Mouse (Mus musculus) left cerebral cortex, adult 9 months (tissue): ENCODE data around the gene Cdk6.
A peak's percentile ranks its signal among the peaks of the same experiment; 100 is the strongest.
"Not testable (repeated sequence)": the region's sequence is repeated elsewhere in the genome, so short reads cannot be mapped to it uniquely, and the experiment has no call there.

ENCODE experiments used
- DNase-seq, 2 experiments: peaks; one replicate each; pipeline ENCODE4 v3.0.0; 2022; ENCODE audit warnings: low spot score in 2 of 2

The Cdk6 gene

GRCm38 (mm10) chr5:3344081-3344631, 2.9 kb downstream of the Cdk6 start:
- peak in 1 of 2 experiments; percentile 74 for DNase-seq

DNA sequence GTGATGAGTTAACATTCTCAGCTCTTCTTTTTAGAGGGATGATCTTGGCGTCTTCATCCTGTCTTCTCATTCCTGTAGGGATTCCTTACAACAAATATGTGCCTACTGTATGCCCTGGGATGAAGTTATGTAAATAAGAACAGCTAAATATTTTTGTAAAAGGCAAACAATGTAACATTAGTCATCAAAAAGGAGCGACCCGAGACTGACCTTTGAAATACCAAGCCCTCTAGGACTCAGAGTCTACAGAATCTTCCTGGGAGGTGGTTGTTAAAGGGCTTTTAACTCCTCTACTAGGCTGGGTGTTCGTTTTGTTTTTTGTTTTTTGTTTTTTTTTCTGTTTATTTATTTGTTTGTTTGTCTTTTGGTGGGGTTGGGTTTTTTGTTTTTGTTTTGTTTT, 4.3 kb downstream of the Cdk6 start:
- DNase-seq = not testable (repeated sequence)

DNA sequence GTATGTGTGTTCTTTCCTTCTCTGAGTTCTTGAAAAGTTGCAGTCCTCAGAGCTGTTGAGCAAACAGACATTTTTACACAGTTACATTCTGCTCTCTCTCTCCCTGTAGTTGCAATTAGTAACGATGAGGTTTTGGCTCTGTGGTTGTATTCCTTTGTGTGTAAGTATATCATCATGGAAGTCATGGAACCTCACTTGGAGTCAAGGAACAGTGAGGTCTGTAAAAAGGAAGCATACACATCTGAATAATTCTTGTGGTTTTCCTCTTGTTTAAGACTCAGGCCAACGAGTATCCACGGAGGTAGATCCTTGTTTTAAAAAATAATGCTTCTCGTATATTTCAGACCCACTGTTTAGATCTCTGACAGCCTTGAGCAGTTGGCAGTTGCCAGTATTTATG, 8.1 kb downstream of the Cdk6 start:
- not testable (repeated sequence) for DNase-seq

GRCm38 (mm10) chr5:3351836-3352235, 10.6 kb downstream of the Cdk6 start:
- not testable (repeated sequence) for DNase-seq

GRCm38 (mm10) chr5:3352314-3352713, 11.0 kb downstream of the Cdk6 start:
- DNase-seq = no peak

DNA sequence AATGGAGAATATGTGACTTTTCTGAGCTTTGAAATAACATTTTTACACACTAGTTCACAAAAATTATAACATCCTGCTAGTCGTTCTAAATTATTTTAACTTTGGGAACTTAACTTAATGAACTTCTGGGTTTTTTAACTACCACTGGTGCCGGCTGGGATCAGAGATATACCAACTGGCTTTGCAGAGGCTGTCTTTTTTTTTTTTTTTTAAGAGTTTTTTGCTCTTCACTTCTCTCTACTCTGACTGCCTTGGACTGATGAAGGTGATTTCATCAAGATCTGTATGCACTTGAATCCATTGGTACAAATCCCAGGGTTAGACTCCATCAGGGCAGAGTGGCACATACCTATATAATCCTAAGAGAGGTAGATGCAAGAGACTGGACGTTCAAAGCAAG, 11.5 kb downstream of the Cdk6 start:
- DNase-seq = no peak

- no peak for DNase-seq
Measured at GRCm38 (mm10) chr5:3354307-3354706, 13.0 kb downstream of the Cdk6 start.

GRCm38 (mm10) chr5:3355032-3355536, 13.8 kb downstream of the Cdk6 start:
- DNase-seq = no peak

GRCm38 (mm10) chr5:3355560-3356260, 14.4 kb downstream of the Cdk6 start:
- DNase-seq = no peak

DNA sequence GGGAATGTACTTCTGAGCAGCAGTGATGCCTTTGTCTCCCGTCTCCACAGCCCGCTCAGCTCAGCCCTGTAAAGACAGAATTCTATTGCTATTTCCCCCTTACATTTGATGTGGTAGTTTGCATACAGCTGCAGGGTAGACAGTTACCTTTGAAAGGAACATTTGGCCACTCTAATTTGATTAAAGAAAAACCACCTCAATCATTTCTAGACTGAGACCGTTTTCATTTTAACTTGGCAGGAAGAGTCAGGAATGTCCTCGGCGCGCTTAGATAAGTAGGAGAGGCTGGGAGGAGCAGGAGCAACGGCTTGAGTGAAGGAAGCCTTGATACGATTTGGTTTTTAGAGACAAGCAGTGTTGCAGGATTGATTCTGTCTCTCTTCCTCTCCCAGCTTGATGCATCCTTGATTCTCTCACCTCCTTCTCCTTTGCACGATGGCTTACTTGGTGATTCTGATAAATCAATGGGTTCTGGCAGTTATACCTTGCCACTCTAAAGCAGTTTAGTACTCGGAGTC, 15.0 kb downstream of the Cdk6 start:
- no peak for DNase-seq

DNA sequence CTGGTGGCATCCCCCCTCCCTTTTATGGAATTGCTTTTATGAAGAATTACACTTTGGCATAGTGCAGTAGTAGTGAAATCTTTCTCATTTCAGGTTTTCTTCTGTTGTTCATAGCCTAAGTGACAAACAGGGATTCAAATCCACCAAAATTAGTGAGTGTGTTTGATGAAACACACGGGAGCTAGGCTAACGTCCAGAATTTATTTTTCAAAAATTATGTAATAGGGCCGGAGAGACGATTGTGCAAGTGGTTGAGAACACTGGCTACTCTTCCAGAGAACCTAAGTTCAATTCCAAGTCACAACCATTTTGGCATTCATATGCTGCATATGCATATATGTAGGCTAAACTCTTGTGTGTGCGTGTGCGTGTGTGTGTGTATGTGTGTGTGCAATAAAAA, 16.2 kb downstream of the Cdk6 start:
- no peak for DNase-seq

DNA sequence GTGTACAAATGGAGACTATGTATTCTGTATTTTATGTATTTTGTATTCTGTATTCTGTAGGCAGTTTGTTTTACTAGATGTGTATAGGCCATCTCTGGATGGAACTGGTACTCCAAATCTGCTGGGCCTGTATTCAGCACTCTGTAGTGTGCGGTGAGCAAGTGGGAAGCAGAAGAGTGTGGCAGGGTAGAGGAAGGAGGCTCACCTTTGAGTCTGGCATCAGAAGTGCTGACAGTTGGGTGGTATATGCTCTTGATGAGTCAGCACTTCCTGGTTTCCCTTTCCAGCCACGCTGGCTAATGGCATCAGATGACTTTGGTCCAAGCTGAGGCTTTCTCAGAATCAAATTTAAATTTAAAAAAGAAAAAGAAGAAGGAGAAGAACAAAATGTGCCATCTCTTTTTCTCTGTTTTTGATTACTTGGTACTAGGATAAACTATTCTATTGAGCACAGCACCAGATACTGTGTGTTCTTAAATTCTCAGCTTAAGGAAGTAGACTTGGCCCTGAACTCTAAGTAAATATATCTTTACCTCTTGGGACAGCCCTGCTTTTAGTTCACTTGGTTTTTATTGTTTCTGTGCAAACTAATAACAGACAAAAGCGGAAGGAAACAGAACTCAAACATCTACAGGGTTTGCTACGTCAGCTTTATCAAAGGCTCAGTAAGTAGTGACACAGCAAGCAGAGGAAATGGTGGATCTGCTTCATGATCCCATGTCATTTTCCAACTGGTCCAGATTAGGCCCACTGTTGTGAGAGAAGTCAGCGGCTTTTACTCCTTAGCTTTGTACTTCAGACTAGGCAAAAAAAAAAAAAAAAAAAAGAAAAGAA, 17.6 kb downstream of the Cdk6 start:
- no peak for DNase-seq

DNA sequence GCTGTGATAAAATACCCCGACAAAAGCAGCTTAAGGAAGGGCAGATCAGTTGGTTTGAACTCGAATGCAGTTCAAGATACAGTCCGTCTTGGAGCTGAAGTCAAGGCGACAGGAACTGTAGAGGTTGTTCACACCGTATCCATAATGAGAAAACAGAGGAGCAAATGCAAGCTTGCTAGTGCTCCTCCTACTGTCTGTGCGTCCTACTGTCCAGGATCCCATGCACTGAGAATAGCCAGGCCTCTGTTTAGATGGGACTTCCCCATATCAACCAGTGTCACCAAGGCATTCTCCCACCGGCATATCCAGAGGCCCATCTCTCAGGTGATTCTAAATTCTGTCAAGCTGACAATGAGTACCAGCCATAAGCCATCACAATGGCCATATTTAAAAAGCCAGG, 18.6 kb downstream of the Cdk6 start:
- DNase-seq = no peak

DNA sequence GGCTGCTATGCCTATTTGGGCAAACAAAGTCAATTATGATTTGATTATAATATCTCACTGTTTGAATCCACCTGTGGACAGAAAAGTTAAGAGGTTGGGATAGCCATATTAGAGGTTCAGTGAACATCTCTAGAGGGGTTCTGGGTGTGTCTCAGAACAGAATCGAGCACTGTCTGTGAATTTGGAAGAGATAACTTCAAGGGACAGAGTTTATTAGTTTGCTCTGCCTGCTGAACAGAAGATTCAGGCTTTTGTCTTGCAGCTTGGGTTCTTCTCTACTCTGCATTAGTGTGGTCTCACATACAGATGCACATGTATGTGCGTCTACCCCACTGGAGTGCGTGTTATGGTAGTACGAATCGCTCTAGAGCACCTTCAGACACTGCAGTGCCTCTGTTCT, 20.0 kb downstream of the Cdk6 start:
- no peak for DNase-seq

DNA sequence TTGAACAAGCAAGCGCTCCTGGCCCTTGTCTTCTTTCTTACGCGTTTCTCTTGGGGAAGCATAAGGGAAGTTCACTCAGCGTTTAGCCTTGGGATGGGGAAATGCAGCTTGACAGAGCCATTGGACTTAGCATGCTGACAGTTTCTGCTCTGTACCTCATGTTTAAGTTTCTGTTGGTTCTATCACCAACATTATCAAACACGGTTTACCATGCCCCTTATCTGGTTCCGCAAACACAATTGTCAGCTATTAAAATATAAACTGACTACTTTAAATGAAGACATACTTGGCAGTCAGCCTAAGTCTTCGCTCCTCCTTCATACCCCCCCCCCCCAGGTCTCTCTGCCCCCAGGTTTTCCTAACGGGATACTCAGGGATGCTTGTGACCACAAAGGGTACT, 20.8 kb downstream of the Cdk6 start:
- DNase-seq = no peak

DNA sequence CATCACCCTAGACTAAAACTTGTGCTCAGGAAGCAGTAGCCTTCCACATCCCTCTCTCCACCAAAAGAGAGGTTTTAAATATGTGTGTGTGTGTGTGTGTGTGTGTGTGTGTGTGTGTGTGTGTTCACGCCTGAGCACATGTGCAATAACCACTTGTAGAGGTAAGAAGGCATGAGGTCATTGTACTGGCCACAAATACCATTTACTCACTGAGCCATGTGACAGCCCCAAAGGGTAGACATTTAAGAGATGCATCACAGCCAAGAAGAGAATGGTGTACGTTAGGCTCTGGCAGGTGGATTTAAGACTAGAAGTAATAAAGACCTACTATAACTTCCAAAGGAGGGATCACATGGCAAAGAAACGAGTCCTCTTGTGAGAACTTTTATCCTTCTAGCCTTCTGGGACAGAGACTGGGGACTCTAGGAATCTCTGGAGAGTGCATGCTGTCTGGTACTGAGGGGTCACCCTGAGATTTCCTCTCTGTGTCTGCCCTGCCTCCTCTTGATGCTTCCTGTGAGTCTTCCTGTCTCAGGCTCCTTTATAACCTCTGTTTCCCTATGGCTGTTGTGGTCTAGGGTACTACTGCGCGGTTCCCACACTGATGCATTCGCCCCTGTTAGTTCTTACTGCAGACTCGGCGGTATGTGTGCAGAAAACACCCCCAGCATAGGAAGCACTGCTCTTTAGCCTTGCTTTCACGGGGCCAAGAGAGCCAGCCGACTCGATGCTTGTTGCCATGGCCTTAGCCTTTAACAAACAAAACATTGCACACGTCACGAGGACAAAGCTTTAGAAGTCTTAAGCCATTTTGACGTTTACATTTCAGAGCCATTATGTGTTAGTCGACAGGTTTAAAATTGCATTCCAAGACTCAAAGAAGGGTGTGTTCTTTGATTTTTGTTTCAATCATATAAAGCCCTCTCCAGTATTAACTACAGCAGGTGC, 22.0 kb downstream of the Cdk6 start:
- no peak for DNase-seq

- no peak for DNase-seq
Measured at GRCm38 (mm10) chr5:3367045-3367444, 25.8 kb downstream of the Cdk6 start.

DNA sequence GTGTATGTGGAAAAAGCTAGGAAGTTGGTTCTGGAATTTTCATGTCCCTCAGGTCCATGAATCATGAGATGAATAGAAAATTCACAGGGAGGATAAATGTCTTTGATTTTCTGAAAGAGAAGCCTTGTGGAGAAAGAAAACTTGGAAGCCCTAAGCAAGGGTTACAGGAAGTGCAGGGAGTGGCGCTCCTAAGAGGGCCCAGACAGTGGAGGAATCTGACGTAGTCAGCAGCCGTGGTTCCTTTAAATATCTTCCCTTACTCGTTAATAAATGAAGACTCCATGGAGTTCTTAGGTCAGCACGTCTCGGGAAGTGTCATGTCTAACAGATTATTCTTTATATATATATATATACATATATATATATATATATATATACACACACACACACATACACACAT, 28.0 kb downstream of the Cdk6 start:
- DNase-seq = no peak

DNA sequence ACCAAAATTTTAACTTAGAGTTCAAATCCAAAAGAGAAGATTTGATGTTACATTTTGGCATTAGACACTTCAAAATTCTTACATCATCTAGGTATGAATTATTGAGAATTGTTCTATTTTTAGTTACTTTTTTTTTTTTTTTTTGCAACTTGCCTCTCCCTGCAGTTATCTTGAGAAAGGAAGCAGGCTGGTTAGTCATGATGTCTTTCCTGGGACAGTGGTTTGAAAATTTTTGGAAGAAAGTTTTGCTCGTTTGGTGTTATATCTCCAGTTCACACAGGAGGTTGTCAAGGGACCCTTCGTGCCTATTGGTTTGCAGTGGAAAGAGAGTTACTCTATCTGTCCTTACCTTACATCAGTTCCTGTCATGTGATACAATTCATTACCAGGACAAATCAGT, 29.9 kb downstream of the Cdk6 start:
- DNase-seq = no peak

- no peak for DNase-seq
Measured at GRCm38 (mm10) chr5:3373170-3373569, 31.9 kb downstream of the Cdk6 start.

DNA sequence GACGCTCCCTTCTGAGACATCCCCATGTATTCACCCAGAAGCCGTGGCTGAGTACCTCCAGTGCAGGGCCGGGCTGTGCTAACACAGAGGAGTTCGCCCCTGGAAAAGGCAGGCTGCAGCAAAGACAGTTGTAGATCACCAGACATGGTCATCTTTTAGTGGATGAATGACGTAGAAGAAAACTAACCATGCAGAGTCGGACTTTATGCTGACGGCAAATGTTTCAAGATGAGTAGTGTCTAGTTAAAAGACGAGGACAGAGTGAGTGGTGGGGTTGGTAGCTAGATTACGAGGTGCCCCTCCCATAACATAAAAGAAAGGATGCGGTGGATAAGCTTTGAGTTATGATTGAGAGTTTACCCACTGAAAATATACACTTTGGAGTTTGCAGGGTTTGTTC, 33.5 kb downstream of the Cdk6 start:
- no peak for DNase-seq
